Mouse (Mus musculus) erythroblast, embryonic 14.5 days (primary cell): ENCODE measurements around the gene Pou2f2.

Experiments used
- GATA1 ChIP-seq: IDR thresholded peaks from 2 replicates; pipeline ENCODE4 v1.6.1; 2012; ENCODE audit warnings: low read length, inconsistent platforms, mixed read lengths
- TAL1 ChIP-seq: IDR thresholded peaks from 3 replicates; pipeline ENCODE4 v1.6.1; 2012; ENCODE audit warnings: low read length, inconsistent platforms, mixed read lengths

GRCm38 (mm10) chr7:25178317-25178716 lies 1.2 kb downstream of the Pou2f2 start:
- TF ChIP-seq GATA1, result no peak
- no peak for TF ChIP-seq TAL1
